Mouse (Mus musculus) cerebellum, adult 2 months (tissue): ENCODE data around the gene Anks1b. TPM values are rescaled to one million over a fixed set of nuclear protein-coding genes. Genes with fewer than 3 reads are reported as not detected.

Experiments used
- DNase-seq, 2 experiments: peaks; one replicate each; pipeline ENCODE4 v3.0.0; 2021
- H3K27ac ChIP-seq: fragments of 200-500 bp; 2 replicates; pipeline ENCODE4 v1.5.1; 2012; ENCODE audit warnings: low read length, control low read depth, inconsistent platforms; ENCODE audit not compliant: insufficient read depth
- H3K27me3 ChIP-seq: fragments of 200-500 bp; 2 replicates; pipeline ENCODE4 v1.6.1; 2012; ENCODE audit warnings: inconsistent platforms, mild to moderate bottlenecking, low read length, moderate library complexity; ENCODE audit not compliant: control insufficient read depth, insufficient read depth
- H3K4me1 ChIP-seq: fragments of 200-500 bp; 2 replicates; pipeline ENCODE4 v1.6.1; 2011; ENCODE audit warnings: low read length; ENCODE audit not compliant: control insufficient read depth, insufficient read depth
- H3K4me3 ChIP-seq: fragments of 200-500 bp; replicated peaks from 2 replicates; pipeline ENCODE3; 2011; ENCODE audit warnings: mild to moderate bottlenecking, low read depth, low read length, control low read depth; ENCODE audit not compliant: insufficient read depth
- CTCF ChIP-seq: fragments of 200-500 bp; IDR thresholded peaks from 2 replicates; pipeline ENCODE4 v1.5.1; 2011; ENCODE audit warnings: low read depth, mild to moderate bottlenecking, control low read depth, low read length, moderate library complexity, borderline replicate concordance; ENCODE audit not compliant: insufficient read depth
- POLR2A ChIP-seq: fragments of 200-500 bp; IDR thresholded peaks from 2 replicates; pipeline ENCODE4 v1.6.1; 2011; ENCODE audit warnings: low read length, control low read depth, borderline replicate concordance; ENCODE audit not compliant: insufficient read depth
- WGBS: fragments of 180-500 bp; shearing (Covaris S2); methylation state at CpG from one replicate; pipeline ENCODE4 v1.1.7; 2018; 5-methylcytosine and 5-hydroxymethylcytosine counted together
- polyA plus RNA-seq: library from polyadenylated mRNA; depleted of rRNA; stranded (reverse); fragments of >200 nt; gene quantifications from 2 replicates; pipeline ENCODE4 v1.2.3, GENCODE M21; 2012

The Anks1b gene
- polyA plus RNA-seq, 1 experiment, result 162 TPM

GRCm38 (mm10) chr10:90369015-90369414, 495.7 kb downstream of the Anks1b start:
- Histone ChIP-seq H3K4me3 (no peak overlapping the region), H3K4me1 (peaks cover 4% of the 10 kb centered on the region; the same call in 1 of the 2 replicates), H3K27ac (no peak overlapping the region), H3K27me3 (no peaks in the 10 kb centered on the region)
- 96% methylated on average over 7 of the region's 7 CpGs for WGBS
- no peak for TF ChIP-seq POLR2A
- TF ChIP-seq CTCF, result no peak
- DNase-seq, result no peak

- 2% methylated on average over 3 of the region's 3 CpGs for WGBS
- H3K4me3 ChIP-seq, result no peak overlapping the region
- no peak overlapping the region for H3K27ac ChIP-seq
- TF ChIP-seq CTCF, result peak; percentile 50; the same call in 1 of the 2 replicates
- no peak for TF ChIP-seq POLR2A
- peaks cover 4% of the 10 kb centered on the region; the same call in 1 of the 2 replicates for H3K4me1 ChIP-seq
- no peaks in the 10 kb centered on the region for H3K27me3 ChIP-seq
- peak; percentile 84 to 95 for DNase-seq
Measured at GRCm38 (mm10) chr10:90370751-90371150, 497.4 kb downstream of the Anks1b start.

DNA sequence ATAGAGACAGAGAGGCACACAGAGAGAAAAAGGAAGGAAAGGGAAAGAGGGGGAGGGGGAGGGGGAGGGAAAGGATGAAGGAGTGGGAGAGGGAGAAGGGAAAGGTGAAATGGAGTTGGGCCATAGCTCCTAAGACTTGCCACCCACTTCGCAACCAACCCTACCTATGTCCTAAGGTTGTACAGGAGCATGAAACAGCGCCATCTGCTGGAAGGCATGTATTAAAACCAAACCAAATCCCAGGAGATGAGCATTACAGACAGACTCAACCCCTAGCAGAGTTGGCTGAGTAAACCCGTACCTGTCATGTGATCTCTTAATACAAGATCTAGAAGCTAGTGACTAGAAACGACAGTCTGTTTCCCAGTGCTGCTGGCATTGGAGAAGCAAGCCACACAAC, 500.2 kb downstream of the Anks1b start:
- H3K27me3 ChIP-seq, result no peaks in the 10 kb centered on the region
- DNase-seq, result peak; percentile 53 to 56
- H3K27ac ChIP-seq, result no peak overlapping the region
- H3K4me3 ChIP-seq, result no peak overlapping the region
- peaks cover 6% of the 10 kb centered on the region; the same call in 1 of the 2 replicates for H3K4me1 ChIP-seq
- TF ChIP-seq CTCF (peak; percentile 70; the same call in 1 of the 2 replicates), POLR2A (no peak)
- WGBS, result 27% methylated on average over 4 of the region's 4 CpGs

DNA sequence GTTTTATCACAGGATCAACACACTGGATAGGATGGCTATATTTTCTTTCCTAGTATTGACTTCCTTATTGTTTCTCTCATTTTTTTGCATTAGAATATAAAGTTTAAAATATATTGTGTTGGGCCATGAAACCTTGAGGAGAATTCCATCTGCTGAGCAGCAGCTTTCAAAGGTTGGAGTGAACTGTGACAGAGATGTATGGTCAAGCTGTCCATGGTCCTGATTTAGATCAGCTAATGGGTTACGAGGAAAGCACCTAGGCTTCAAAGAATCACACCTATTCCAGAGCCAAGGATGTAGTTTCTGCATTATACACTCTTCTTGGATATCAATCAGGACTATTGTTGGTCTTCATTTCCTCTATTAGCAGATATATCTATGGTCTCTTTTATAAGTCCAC, 503.3 kb downstream of the Anks1b start:
- Histone ChIP-seq H3K27ac (no peak overlapping the region), H3K4me1 (peaks cover 5% of the 10 kb centered on the region; the same call in 1 of the 2 replicates), H3K27me3 (no peaks in the 10 kb centered on the region), H3K4me3 (no peak overlapping the region)
- TF ChIP-seq CTCF, result no peak
- TF ChIP-seq POLR2A, result no peak
- 53% methylated on average over 1 of the region's 1 CpGs for WGBS
- DNase-seq, result no peak

- Histone ChIP-seq H3K4me1 (peaks cover 5% of the 10 kb centered on the region; the same call in 1 of the 2 replicates), H3K27me3 (no peaks in the 10 kb centered on the region), H3K4me3 (no peak overlapping the region), H3K27ac (no peak overlapping the region)
- WGBS, result 86% methylated on average over 1 of the region's 1 CpGs
- TF ChIP-seq CTCF, result no peak
- TF ChIP-seq POLR2A, result no peak
- DNase-seq, result no peak
Measured at GRCm38 (mm10) chr10:90380062-90380461, 506.8 kb downstream of the Anks1b start.

- WGBS, result 80% methylated on average over 8 of the region's 8 CpGs
- H3K4me3 ChIP-seq, result no peak overlapping the region
- TF ChIP-seq CTCF, result no peak
- no peak overlapping the region for H3K27ac ChIP-seq
- peaks cover 5% of the 10 kb centered on the region; the same call in 1 of the 2 replicates for H3K4me1 ChIP-seq
- no peaks in the 10 kb centered on the region for H3K27me3 ChIP-seq
- no peak for DNase-seq
Measured at GRCm38 (mm10) chr10:90380704-90381339, 507.5 kb downstream of the Anks1b start.

- peak; percentile 30 to 75 for DNase-seq
- peaks cover 4% of the 10 kb centered on the region; the same call in 1 of the 2 replicates for H3K4me1 ChIP-seq
Measured at GRCm38 (mm10) chr10:90400382-90400781, 527.1 kb downstream of the Anks1b start.

DNA sequence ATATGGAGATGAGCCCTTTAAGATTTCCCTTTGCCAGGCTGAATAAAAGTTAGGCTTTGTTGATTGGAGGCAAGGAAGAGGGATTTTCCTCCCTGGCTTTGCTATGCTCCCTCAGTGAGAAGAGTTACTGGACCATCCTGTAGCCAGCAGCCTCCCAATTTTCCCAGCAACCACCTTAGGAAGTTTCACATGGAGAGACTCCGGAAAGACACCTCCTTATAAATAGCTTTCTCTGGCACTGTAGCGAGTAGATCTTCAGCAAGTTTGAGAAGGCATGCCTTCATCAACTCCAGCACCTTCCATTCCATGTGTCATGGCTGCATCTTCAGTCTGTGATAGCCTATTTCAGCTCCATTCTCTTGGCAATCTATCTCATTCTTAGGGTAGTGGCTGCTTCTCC, 535.2 kb downstream of the Anks1b start:
- no peak for TF ChIP-seq CTCF
- no peak for TF ChIP-seq POLR2A
- 80% methylated on average over 2 of the region's 2 CpGs for WGBS
- DNase-seq, result no peak

More at GRCm38 (mm10) chr10:90400382-90400781, 527.1 kb downstream of the Anks1b start:
- Histone ChIP-seq H3K4me3 (no peak overlapping the region), H3K27me3 (no peaks in the 10 kb centered on the region), H3K27ac (no peak overlapping the region)
- 17% methylated on average over 4 of the region's 4 CpGs for WGBS
- TF ChIP-seq CTCF (no peak), POLR2A (no peak)

More for the DNA sequence above, 535.2 kb downstream of the Anks1b start:
- no peaks in the 10 kb centered on the region for H3K27me3 ChIP-seq
- no peak overlapping the region for H3K4me3 ChIP-seq
- no peaks in the 10 kb centered on the region for H3K4me1 ChIP-seq
- H3K27ac ChIP-seq, result no peak overlapping the region
